9 mouse cellular contexts compared by ENCODE assay signal in the genomic region with DNA sequence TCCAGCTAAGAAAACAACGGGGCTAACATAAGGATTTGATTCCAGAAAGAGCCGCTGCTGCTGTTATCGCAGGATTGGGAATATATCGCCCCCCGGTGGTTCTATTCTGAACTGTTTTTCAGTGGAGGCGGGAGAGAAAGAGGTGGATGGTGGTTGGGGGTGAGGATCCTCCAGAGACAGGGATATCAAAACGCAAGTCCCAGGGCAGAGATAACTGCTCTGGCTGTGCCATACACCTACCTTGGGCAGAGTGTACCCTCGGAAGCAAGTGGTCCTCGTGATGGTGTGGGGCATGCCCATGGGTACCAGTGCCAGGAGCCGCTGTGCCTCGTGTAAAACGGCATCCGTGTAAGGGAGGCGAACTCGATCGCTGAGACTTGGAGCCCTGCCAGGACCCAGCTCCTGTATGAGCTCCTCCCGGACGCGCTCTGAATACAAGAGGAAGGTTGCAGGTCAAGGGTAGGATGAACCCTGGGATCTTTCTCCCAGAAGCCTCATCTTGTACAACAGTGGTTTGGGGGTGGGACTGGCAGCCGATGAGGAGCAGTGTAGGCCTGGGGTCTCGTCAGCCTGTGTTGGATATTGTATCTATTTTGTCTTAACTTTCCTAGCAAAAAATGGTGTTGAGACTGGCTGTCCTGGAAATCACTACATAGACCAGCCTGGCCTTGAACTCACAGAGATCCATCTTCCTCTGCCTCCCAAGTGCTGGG. TPM values are rescaled to one million over a fixed set of nuclear protein-coding genes. Genes with fewer than 3 reads are reported as not detected.
DNase-seq lines count a peak whose midpoint lies in the region; ATAC-seq and TF ChIP-seq lines count a peak whose summit lies in the region.
"Had no signal": no experiment of that assay in that cellular context is flagged by ENCODE, and none has a peak within 500 bp of the region (broad histone marks: within the 10 kb centered on the region; RNA-seq: fewer than 3 reads in every experiment).

No protein-coding gene starts in this region.

- H3K4me3 ChIP-seq in C2C12 (ENCODE audit: insufficient read depth, poor library complexity, severe bottlenecking), result no peak overlapping the region
- peak overlapping the region; percentile 26 for H3K4me3 ChIP-seq in embryonic facial prominence, embryonic 13.5 days
- no peak overlapping the region for H3K4me3 ChIP-seq in heart, embryonic 12.5 days
- no peak overlapping the region for H3K4me3 ChIP-seq in kidney, embryonic 15.5 days (replicated peaks)
- peak overlapping the region; percentile 15 for H3K4me3 ChIP-seq in limb, embryonic 14.5 days (replicated peaks; ENCODE audit: low read length)
- H3K4me3 ChIP-seq: erythroblast, embryonic 14.5 days had no signal

- peak overlapping the region; percentile 64 for H3K9ac ChIP-seq in embryonic facial prominence, embryonic 13.5 days
- H3K9ac ChIP-seq in heart, embryonic 12.5 days, result peak overlapping the region; percentile 3; the same call in 1 of the 2 replicates
- H3K9ac ChIP-seq in kidney, embryonic 15.5 days, result no peak overlapping the region
- H3K9ac ChIP-seq in limb, embryonic 14.5 days (ENCODE audit: low read depth, low read length, severe bottlenecking), result peak overlapping the region; percentile 26; the same call in 1 of the 2 replicates

- no peaks in the 10 kb centered on the region for H3K79me2 ChIP-seq in C2C12 (ENCODE audit: control insufficient read depth, insufficient read depth)

- peaks cover 29% of the 10 kb centered on the region for H3K4me1 ChIP-seq in embryonic facial prominence, embryonic 13.5 days
- peaks cover 24% of the 10 kb centered on the region for H3K4me1 ChIP-seq in heart, embryonic 12.5 days (replicated peaks)
- H3K4me1 ChIP-seq in kidney, embryonic 15.5 days, result peaks cover 35% of the 10 kb centered on the region
- peaks cover 12% of the 10 kb centered on the region for H3K4me1 ChIP-seq in limb, embryonic 14.5 days (ENCODE audit: control insufficient read depth, insufficient read depth, low read length)

- no peaks in the 10 kb centered on the region for H3K9me3 ChIP-seq in embryonic facial prominence, embryonic 13.5 days
- no peaks in the 10 kb centered on the region for H3K9me3 ChIP-seq in heart, embryonic 12.5 days (replicated peaks)
- no peaks in the 10 kb centered on the region for H3K9me3 ChIP-seq in kidney, embryonic 15.5 days (replicated peaks)
- no peaks in the 10 kb centered on the region for H3K9me3 ChIP-seq in limb, embryonic 14.5 days (ENCODE audit: control insufficient read depth, low read length)

- no peaks in the 10 kb centered on the region for H3K36me3 ChIP-seq in C2C12 (ENCODE audit: control insufficient read depth, insufficient read depth)
- H3K36me3 ChIP-seq in embryonic facial prominence, embryonic 13.5 days, result no peaks in the 10 kb centered on the region
- no peaks in the 10 kb centered on the region for H3K36me3 ChIP-seq in heart, embryonic 12.5 days
- H3K36me3 ChIP-seq in kidney, embryonic 15.5 days, result no peaks in the 10 kb centered on the region
- H3K36me3 ChIP-seq in limb, embryonic 14.5 days (ENCODE audit: control insufficient read depth, insufficient read depth, low read length), result no peaks in the 10 kb centered on the region
- H3K36me3 ChIP-seq in splenic B cell, adult 2 months (ENCODE audit: control insufficient read depth, insufficient read depth, low read length, poor library complexity, severe bottlenecking), result no peaks in the 10 kb centered on the region

- no peak for TF ChIP-seq POLR2A in limb, embryonic 14.5 days (IDR thresholded peaks at IDR 0.05; ENCODE audit: borderline replicate concordance, extremely low read depth, insufficient read depth, insufficient read length)

- peak; percentile 88 for DNase-seq in adrenal gland, postnatal 14 days
- DNase-seq in limb, embryonic 14.5 days (ENCODE audit: low spot score), result peak; percentile 84
- DNase-seq in monocyte, adult 2 months (ENCODE audit: low read depth in 1 of 2, low spot score in 2 of 2), result peak; percentile 38 to 54
- DNase-seq in splenic B cell, adult 2 months (ENCODE audit: low read depth, low spot score), result peak; percentile 72

- ATAC-seq in embryonic facial prominence, embryonic 13.5 days (ENCODE audit: insufficient number of reproducible peaks, insufficient read depth, low FRiP score, low TSS enrichment, low read depth), result peak; percentile 8
- peak; percentile 20; the same call in 1 of the 2 replicates for ATAC-seq in heart, embryonic 12.5 days (ENCODE audit: insufficient number of reproducible peaks, low FRiP score)
- ATAC-seq in kidney, embryonic 15.5 days (replicated peaks; ENCODE audit: low FRiP score), result peak; percentile 34
- peak; percentile 46; the same call in 1 of the 2 replicates for ATAC-seq in limb, embryonic 14.5 days (ENCODE audit: low FRiP score, low read depth)

- peak overlapping the region; percentile 52 for H3K4me2 ChIP-seq in embryonic facial prominence, embryonic 13.5 days
- H3K4me2 ChIP-seq in heart, embryonic 12.5 days, result peak overlapping the region; percentile 45
- peak overlapping the region; percentile 29 for H3K4me2 ChIP-seq in kidney, embryonic 15.5 days
- peak overlapping the region; percentile 43 for H3K4me2 ChIP-seq in limb, embryonic 14.5 days (replicated peaks; ENCODE audit: low read depth, low read length, severe bottlenecking)

- TF ChIP-seq CTCF in C2C12 (IDR thresholded peaks at IDR 0.05; ENCODE audit: control insufficient read depth, insufficient read depth, insufficient read length), result peak; percentile 18

- WGBS in embryonic facial prominence, embryonic 13.5 days, result 20% methylated on average over 21 of the region's 21 CpGs
- WGBS in heart, embryonic 12.5 days, result 26% methylated on average over 21 of the region's 21 CpGs
- WGBS in kidney, embryonic 15.5 days, result 22% methylated on average over 21 of the region's 21 CpGs
- 27% methylated on average over 21 of the region's 21 CpGs for WGBS in limb, embryonic 14.5 days

- H3K79me3 ChIP-seq in C2C12 (ENCODE audit: low read depth), result no peaks in the 10 kb centered on the region

- H3ac ChIP-seq in C2C12 (ENCODE audit: control insufficient read depth, insufficient read length, low read depth), result peak overlapping the region; percentile 9

- H3K27ac ChIP-seq in embryonic facial prominence, embryonic 13.5 days, result no peak overlapping the region
- H3K27ac ChIP-seq in heart, embryonic 12.5 days (ENCODE audit: poor library complexity, severe bottlenecking), result no peak overlapping the region
- H3K27ac ChIP-seq in kidney, embryonic 15.5 days, result no peak overlapping the region
- H3K27ac ChIP-seq in limb, embryonic 14.5 days (replicated peaks; ENCODE audit: low read depth, low read length), result no peak overlapping the region

- no peaks in the 10 kb centered on the region for H3K27me3 ChIP-seq in C2C12 (ENCODE audit: control insufficient read depth, insufficient read depth, insufficient read length)
- H3K27me3 ChIP-seq in embryonic facial prominence, embryonic 13.5 days, result no peaks in the 10 kb centered on the region
- H3K27me3 ChIP-seq in heart, embryonic 12.5 days (replicated peaks), result no peaks in the 10 kb centered on the region
- H3K27me3 ChIP-seq in kidney, embryonic 15.5 days, result no peaks in the 10 kb centered on the region
- no peaks in the 10 kb centered on the region for H3K27me3 ChIP-seq in limb, embryonic 14.5 days (ENCODE audit: control insufficient read depth, insufficient read depth, low read length)
- no peaks in the 10 kb centered on the region for H3K27me3 ChIP-seq in splenic B cell, adult 2 months (ENCODE audit: control insufficient read depth, insufficient read depth, low read length, poor library complexity, severe bottlenecking)

TF ChIP-seq in C2C12, 6 proteins besides CTCF, POLR2A, EP300 and RAD21:
- no peak for TF ChIP-seq MYOD1 (IDR thresholded peaks at IDR 0.05; ENCODE audit: control insufficient read depth, insufficient read length, low read depth)
- no peak for TF ChIP-seq FOSL1 (IDR thresholded peaks at IDR 0.05; ENCODE audit: insufficient read depth, low read length, poor library complexity, severe bottlenecking)
- no peak for TF ChIP-seq MYOG (IDR thresholded peaks at IDR 0.05; ENCODE audit: control insufficient read depth, extremely low read depth, insufficient read length)
- no peak for TF ChIP-seq USF1 (IDR thresholded peaks at IDR 0.05; ENCODE audit: low read depth)
- no peak for TF ChIP-seq CEBPB (IDR thresholded peaks at IDR 0.05; ENCODE audit: low read depth)
- TF ChIP-seq MAX (IDR thresholded peaks at IDR 0.05), result no peak

RNA-seq across cellular contexts. Expression of a gene that starts 10.9 kb away (rescaled TPM):
- polyA plus RNA-seq in C2C12 (2012; fragmentation: generic; extraction: Trizol), result 0.15 TPM
- total RNA-seq in adrenal gland, postnatal 14 days (2021), result 2.9 and 3.3 TPM in 2 replicates
- polyA plus RNA-seq in embryonic facial prominence, embryonic 13.5 days (2015; fragmentation: Nextera tagmentation; extraction: Ambion mirVana), result 2.7 and 3.9 TPM in 2 replicates
- polyA plus RNA-seq in heart, embryonic 12.5 days (2016; fragmentation: Nextera tagmentation; extraction: Ambion mirVana), result 2.7 and 3.1 TPM in 2 replicates
- 17.2 and 18.1 TPM in 2 replicates for polyA plus RNA-seq in kidney, embryonic 15.5 days (2015; fragmentation: Nextera tagmentation; extraction: Ambion mirVana)
- polyA plus RNA-seq in limb, embryonic 14.5 days (2012; rRNA removed), result 2.6 and 3.3 TPM in 2 replicates
- 1.6 and 2.0 TPM in 2 replicates for polyA plus RNA-seq in limb, embryonic 14.5 days (2014; fragmentation: Nextera tagmentation; extraction: Ambion mirVana)
- polyA plus RNA-seq: erythroblast, embryonic 14.5 days had no signal

RNA-seq across cellular contexts. Expression of a gene that starts 17.3 kb away (rescaled TPM):
- 270 TPM for polyA plus RNA-seq in C2C12 (2012; fragmentation: generic; extraction: Trizol)
- total RNA-seq in adrenal gland, postnatal 14 days (2021), result 44.8 and 57.9 TPM in 2 replicates
- 80.8 and 84.2 TPM in 2 replicates for polyA plus RNA-seq in embryonic facial prominence, embryonic 13.5 days (2015; fragmentation: Nextera tagmentation; extraction: Ambion mirVana)
- polyA plus RNA-seq in heart, embryonic 12.5 days (2016; fragmentation: Nextera tagmentation; extraction: Ambion mirVana), result 60.6 and 61.8 TPM in 2 replicates
- 81.9 and 91.5 TPM in 2 replicates for polyA plus RNA-seq in kidney, embryonic 15.5 days (2015; fragmentation: Nextera tagmentation; extraction: Ambion mirVana)
- 80.2 and 94.4 TPM in 2 replicates for polyA plus RNA-seq in limb, embryonic 14.5 days (2012; rRNA removed)
- 111 and 132 TPM in 2 replicates for polyA plus RNA-seq in limb, embryonic 14.5 days (2014; fragmentation: Nextera tagmentation; extraction: Ambion mirVana)

RNA-seq across cellular contexts. Expression of a gene that starts 51.2 kb away (rescaled TPM):
- polyA plus RNA-seq in C2C12 (2012; fragmentation: generic; extraction: Trizol), result 84.0 TPM
- 119 and 130 TPM in 2 replicates for total RNA-seq in adrenal gland, postnatal 14 days (2021)
- polyA plus RNA-seq in embryonic facial prominence, embryonic 13.5 days (2015; fragmentation: Nextera tagmentation; extraction: Ambion mirVana), result 68.4 and 72.9 TPM in 2 replicates
- 57.0 and 60.9 TPM in 2 replicates for polyA plus RNA-seq in heart, embryonic 12.5 days (2016; fragmentation: Nextera tagmentation; extraction: Ambion mirVana)
- polyA plus RNA-seq in kidney, embryonic 15.5 days (2015; fragmentation: Nextera tagmentation; extraction: Ambion mirVana), result 61.3 and 65.0 TPM in 2 replicates
- 66.8 and 73.4 TPM in 2 replicates for polyA plus RNA-seq in limb, embryonic 14.5 days (2012; rRNA removed)
- polyA plus RNA-seq in limb, embryonic 14.5 days (2014; fragmentation: Nextera tagmentation; extraction: Ambion mirVana), result 77.1 and 80.7 TPM in 2 replicates

Comparison
In these comparisons a context has a peak if more than half of its experiments do, and no peak if none do; other contexts are left out.
1. H3K4me3 ChIP-seq: peak in embryonic facial prominence, embryonic 13.5 days (single experiment) and limb, embryonic 14.5 days (single experiment); none in C2C12 (single experiment), heart, embryonic 12.5 days (single experiment) and kidney, embryonic 15.5 days (single experiment).
2. Peak in every context shown above with its lines, with median percentiles within 50 percentile points of each other: DNase-seq, ATAC-seq and H3K4me2 ChIP-seq.